Mouse (Mus musculus): ENCODE measurements around the gene Cd164l2. TPM values are rescaled to one million over a fixed set of nuclear protein-coding genes. Genes with fewer than 3 reads are reported as not detected.

Gene Cd164l2
- total RNA-seq, 2 experiments from 2014 or later, result not detected

Small RNAs within 50 kb of the gene (microRNA-seq; reads per million reads assigned to microRNA genes)
- gene Mir7017, result 0.54 to 1.7 reads per million in 2 experiments

Other genes starting within 250 kb of the Cd164l2 start
- under 1 TPM; 0.43 to 0.49 TPM for gene Fgr, start 238.0 kb upstream of the Cd164l2 start, total RNA-seq (2021)
- gene Ahdc1, start 200.9 kb upstream of the Cd164l2 start, total RNA-seq (2021), result 10 to 100 TPM; 55.2 to 59.1 TPM
- gene Wasf2, start 81.6 kb upstream of the Cd164l2 start, total RNA-seq (2021), result 100 to 1,000 TPM; 133 to 135 TPM
- gene Gpr3, start 405 bp downstream of the Cd164l2 start, total RNA-seq (2021), result under 1 TPM in 1 of 2 experiments, not detected in 1; 0.22 TPM
- 10 to 100 TPM; 22.4 to 22.5 TPM for gene Map3k6, start 28.7 kb downstream of the Cd164l2 start, total RNA-seq (2021)
- gene Sytl1, start 51.0 kb downstream of the Cd164l2 start, total RNA-seq (2021), result 1 to 10 TPM in 1 of 2 experiments, under 1 TPM in 1; 0.84 to 2.4 TPM
- gene Tmem222, start 65.7 kb downstream of the Cd164l2 start, total RNA-seq (2021), result 10 to 100 TPM; 25.1 to 27.0 TPM
- gene Wdtc1, start 141.3 kb downstream of the Cd164l2 start, total RNA-seq (2021), result 10 to 100 TPM; 65.7 to 70.6 TPM
- 10 to 100 TPM; 21.2 to 22.9 TPM for gene Slc9a1, start 157.6 kb downstream of the Cd164l2 start, total RNA-seq (2021)

Data from heart, postnatal 14 days (tissue).